Mouse (Mus musculus) kidney, postnatal 10 days (tissue): ENCODE results near the gene Pdia2.
"Not testable (repeated sequence)": the region's sequence is repeated elsewhere in the genome, so short reads cannot be mapped to it uniquely, and the experiment has no call there.

ENCODE experiments used
- DNase-seq: peaks from one replicate; pipeline ENCODE4 v3.0.0; 2021; ENCODE audit warnings: mixed read lengths

Pdia2 gene

DNA sequence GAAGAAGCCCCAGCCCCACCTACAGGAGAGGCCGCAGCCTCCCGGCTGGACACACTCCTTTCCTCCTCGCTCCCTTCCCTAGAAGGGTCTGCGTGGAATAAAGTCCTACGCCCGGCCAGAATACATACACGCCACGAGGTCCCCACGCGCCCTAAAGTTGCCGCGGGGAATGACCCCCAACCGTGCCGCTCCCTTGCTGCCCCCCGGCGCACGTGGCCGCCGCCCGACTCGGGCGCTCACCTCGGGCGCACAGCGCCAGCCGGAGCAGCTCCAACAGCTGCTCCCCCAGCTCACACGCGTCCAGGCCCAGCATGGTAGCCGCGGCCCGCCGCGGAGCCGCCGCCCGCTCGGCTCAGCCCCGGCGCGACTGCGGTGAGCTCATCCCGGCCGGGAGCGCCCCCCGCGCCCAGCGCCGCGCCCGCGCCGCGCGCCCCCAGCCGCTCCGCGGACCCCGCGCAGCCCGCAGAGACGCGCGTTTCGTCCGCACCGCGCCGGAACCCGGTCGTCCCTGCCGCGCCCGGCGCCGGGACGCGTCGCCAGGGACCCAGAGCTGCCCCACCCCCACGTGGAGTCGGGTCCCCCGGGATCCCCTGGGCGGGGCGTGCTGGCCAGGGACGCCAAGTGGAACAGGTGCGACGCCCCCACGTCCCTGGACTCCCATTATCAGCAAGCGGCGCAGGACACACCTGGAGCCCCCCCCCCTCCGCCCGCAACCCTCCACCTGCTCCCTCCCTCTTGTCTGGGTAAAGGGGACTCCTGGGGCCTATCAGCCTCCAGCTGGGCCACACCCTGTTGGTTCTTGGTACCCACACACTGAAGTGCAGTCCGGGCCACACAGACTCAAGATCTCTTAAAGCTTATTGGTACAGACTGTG lies 2.2 kb upstream of the Pdia2 start:
- no peak for DNase-seq

DNA sequence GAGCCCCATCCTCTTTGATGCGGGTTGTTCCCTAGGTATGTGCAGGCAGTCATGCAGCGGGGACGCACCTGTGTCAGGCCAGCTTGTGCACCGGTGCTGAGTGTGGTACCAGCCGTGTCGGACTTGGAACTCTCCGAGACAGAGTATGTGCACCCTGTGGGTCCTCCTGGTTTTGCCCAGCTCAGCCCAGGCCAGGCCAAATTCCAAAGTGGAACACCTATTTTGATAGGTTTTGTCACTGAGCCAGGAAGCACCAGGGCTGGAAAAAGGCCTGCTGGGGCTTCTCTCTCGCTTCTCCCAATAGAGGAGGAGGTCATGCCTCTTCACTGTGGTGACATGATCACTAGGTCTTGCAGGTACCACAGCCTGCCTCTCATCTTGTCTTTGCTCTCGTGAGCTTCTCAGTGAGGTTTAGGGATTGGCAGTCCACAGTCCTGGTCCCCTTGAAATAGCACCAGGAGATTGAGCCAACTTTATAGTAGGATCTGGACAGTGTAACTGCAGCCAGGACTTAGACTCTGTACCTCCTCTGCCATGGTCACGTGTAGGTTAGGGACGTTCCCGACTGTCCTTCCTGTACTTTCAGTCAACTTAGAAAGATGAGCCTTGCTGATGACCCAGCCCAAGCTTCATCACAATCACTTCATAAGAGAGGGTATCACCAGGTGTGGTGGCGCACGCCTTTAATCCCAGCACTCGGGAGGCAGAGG lies 6.3 kb downstream of the Pdia2 start:
- DNase-seq, result no peak

DNA sequence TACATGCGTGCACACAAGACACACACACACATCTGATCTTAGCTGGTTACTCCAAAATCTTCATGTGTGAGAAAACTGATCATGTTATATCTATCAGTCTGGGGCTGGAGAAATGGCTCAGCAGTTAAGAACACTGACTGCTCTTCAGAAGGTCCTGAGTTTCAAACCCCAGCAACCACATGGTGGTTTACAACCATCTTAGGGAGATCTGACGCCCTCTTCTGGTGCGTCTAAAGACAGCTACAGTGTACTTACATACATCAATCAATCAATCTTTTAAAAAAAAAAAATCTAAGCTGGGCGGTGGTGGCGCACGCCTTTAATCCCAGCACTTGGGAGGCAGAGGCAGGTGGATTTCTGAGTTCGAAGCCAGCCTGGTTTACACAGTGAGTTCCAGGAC lies 7.4 kb downstream of the Pdia2 start:
- not testable (repeated sequence) for DNase-seq

DNA sequence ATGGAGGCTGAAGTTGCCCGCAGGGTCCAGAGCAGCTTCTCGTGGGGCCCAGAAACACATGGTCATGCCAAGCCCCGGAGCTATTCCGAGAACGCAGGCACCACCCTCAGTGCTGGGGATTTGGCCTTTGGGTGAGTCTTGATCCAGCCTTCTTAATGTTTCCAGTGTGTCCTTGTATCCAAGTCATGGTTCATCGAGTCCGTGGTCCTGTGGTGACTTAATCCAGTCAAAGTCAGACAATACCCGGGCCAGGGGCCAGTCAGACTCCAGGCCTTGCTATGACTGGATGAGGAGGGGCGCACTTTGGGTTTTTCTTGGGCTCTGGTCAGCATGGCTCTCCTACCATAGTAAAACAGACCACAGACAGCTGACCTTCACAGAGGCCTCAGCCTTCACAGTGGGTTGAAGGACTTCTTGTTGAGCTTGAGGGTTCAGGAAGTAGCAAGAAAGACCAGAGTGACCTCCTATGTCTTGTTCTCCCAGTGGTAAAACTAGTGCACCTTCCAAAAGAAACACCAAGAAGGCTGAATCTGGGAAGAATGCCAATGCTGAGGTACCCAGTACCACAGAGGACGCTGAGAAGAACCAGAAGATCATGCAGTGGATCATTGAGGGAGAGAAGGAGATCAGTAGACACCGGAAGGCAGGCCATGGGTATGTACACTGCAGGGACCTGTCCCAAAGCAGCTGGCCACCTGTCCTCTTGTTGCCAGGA lies 10.6 kb downstream of the Pdia2 start:
- DNase-seq, result no peak

DNA sequence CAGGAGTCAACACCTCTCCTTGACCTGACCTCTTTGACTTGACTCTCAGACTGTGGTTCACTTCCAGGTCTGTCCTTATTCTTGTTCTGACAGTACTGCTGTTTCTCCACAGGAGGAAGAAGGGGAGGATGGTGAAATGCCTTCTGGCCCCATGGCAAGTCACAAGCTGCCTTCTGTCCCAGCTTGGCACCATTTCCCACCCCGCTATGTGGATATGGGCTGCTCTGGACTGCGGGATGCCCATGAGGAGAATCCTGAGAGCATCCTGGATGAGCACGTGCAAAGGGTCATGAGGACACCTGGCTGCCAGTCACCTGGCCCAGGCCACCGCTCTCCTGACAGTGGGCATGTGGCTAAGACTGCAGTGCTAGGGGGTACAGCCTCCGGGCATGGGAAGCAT lies 11.3 kb downstream of the Pdia2 start:
- no peak for DNase-seq

DNA sequence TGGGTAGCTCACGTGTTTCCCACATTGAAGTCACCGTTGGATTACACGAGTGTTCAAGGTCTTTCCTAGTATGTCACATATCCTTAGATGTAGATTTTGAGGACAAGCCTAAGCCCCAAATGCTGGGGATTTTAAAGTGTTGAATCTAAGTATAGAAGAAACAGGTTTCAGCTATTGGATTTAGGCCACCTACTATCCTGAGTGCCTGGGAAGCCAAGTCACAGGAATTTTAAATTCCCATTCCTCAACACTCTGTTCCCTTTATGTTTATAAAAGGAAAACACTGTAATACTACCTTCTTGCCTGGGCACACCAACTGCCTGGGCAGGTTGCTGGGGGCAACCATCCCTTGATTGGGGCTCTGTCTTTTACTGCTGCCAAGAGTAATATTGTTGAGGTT lies 17.7 kb downstream of the Pdia2 start:
- DNase-seq, result no peak

DNA sequence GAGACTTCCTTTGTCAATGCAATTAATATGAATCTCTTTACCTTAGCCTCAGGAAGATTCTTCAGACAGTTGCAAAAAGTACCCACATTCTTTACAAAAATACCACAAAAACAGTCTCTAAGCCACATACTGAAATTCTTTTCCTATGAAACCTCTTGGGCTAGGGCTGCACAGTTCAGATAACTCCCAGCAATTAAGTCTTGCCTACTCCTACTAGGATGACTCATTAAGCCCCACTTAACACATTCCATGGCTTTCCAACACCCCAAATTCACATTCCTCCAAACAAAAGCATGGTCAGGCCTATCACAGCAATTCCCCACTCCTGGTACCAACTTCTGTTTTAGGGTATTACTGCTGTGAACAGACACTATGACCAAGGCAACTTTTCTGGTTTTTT lies 20.3 kb downstream of the Pdia2 start:
- no peak for DNase-seq

DNA sequence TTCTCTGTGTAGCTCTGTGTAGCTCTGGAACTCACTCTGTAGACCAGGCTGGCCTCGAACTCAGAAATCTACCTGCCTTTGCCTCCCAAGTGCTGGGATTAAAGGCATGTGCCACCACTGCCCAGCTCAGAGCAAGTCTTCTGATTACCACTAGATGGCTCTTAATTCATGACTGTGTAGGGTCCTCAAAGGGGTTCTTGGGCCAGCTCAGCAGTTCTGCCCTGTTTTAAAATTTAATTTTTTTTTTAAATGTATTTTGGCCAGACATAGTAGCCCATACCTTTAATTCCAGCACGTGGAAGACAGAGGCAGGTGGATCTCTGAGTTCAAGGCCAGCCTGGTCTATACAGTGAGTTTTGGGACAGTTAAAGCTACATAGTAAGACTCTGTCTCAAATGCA lies 23.6 kb downstream of the Pdia2 start:
- not testable (repeated sequence) for DNase-seq

DNA sequence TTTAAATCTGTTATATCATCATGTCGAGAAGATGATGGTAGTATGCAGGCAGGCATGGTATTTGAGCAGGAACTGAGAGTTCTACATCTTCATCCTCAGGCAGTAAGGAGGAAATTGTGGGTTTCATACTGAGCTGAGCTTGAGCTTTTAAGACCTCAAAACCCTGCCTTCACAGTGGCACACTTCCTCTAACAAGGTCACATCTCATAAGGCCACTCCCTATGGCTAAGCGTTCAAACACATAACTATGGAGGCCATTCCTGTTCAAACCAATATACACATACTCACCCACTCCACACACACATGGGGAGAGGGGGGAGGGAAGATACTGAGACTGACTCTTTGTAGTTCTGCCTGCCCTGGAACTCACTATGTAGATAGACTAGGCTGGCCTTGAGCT lies 30.8 kb downstream of the Pdia2 start:
- DNase-seq, result no peak

DNA sequence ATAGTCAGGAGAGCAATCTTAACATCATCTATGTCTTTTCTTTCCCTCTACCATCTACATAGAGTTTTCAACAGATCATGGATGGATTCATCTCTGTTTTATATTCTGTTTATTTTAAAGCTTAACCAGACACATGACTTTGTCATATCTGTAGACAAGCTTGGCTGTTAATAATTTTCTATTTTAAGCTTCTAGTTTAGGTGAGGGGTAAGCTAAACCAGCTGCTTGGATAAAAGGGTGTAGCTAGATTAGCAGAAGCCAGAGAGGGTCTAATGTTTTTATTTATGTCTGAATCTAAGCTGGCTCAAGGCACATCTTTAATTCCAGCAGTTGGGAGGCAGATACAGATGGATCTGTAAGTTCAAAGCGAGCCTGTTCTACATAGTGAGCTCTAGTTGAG lies 36.2 kb downstream of the Pdia2 start:
- no peak for DNase-seq

DNA sequence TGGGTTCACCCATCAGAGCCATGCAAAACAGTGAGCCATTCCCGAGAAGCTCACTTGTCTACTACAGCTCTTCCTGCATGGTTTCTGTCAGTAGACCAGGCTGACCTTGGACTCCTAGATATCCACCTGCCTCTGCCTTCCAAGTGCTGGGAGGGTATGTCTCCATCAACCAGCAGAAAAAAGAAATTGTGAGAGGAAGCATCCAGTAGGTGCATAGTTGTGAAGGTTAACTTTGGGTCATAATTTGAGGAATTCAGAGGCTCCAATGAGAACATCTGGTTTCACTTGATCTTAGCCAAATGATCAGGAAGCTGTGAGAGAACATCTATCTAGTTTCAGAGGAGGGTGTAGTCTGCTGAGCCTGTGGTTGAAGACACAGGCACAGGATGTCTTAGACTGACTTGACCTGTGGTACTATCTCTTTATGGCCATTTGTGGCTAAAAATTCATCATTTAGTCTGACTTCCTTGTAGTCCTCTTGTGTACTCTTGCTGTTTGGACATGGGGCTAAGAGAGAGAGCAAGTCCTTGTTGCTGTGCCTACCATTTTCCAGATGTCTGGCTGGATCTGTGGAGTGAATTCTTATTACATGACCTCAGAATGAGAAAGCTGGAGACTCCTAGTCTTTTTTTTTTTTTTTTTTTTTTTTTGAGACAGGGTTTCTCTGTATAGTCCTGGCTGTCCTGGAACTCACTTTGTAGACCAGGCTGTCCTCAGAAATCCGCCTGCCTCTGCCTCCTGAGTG lies 46.8 kb downstream of the Pdia2 start:
- DNase-seq, result no peak

DNA sequence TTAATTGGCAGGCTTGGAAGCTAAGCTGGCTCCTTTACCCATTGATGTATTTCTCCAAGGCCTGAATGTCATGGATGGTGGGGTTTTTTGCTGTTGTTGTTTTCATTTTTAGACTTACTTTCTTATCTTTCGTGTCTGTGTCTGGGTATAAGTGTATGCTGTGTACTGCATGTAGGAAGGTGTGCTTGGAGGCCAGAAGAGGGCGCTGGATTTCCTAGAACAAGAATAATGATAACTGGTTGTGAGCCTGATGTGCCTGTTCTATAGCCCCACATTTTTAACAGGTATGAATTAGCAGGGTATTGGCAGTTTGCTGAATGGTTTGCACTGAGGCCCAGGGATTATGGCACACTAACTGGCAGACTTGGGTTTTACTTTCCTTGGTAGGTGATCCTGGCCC lies 49.8 kb downstream of the Pdia2 start:
- no peak for DNase-seq
